Mouse (Mus musculus) CH12.LX (cell line): ENCODE data around the gene Aldh1a2. TPM values are rescaled to one million over a fixed set of nuclear protein-coding genes. Genes with fewer than 3 reads are reported as not detected.

ENCODE experiments used
- DNase-seq: peaks from one replicate; pipeline ENCODE4 v3.0.0-alpha.2; 2013; ENCODE audit errors: extremely low read depth
- H3K27ac ChIP-seq: 2 replicates; pipeline ENCODE4 v1.5.1; 2012; ENCODE audit warnings: low read depth, mild to moderate bottlenecking, control low read depth, moderate library complexity; ENCODE audit not compliant: insufficient read depth
- H3K27me3 ChIP-seq: replicated peaks from 2 replicates; pipeline ENCODE3; 2012; ENCODE audit warnings: inconsistent platforms
- H3K36me3 ChIP-seq, 2 experiments: replicated peaks in 1 of 2; 2 replicates each; pipeline versions ENCODE3 to v1.6.1; 2012; ENCODE audit warnings: inconsistent platforms in 1 of 2, low read length in 1 of 2, mild to moderate bottlenecking in 1 of 2, mixed read lengths in 1 of 2, moderate library complexity in 1 of 2; ENCODE audit not compliant: control insufficient read depth in 1 of 2, insufficient read depth in 1 of 2
- H3K4me1 ChIP-seq, 2 experiments: 2 replicates each; pipeline ENCODE4 v1.6.1; 2012; ENCODE audit warnings: inconsistent platforms in 1 of 2, moderate library complexity in 1 of 2; ENCODE audit not compliant: insufficient read depth in 2 of 2, control insufficient read depth in 1 of 2
- H3K4me2 ChIP-seq: 2 replicates; pipeline ENCODE4 v1.6.1; 2012; ENCODE audit warnings: low read depth, mild to moderate bottlenecking, control low read depth; ENCODE audit not compliant: poor library complexity, insufficient read depth, severe bottlenecking
- H3K4me3 ChIP-seq, 3 experiments: fragments of 150-350 bp in 1 of 3; sonication (generic) in 1 of 3; replicated peaks in 1 of 3; 2 replicates each; pipeline versions ENCODE3 to v1.5.1; 2011 to 2012; ENCODE audit warnings: low read depth in 2 of 3, low read length in 2 of 3, mild to moderate bottlenecking in 2 of 3, moderate library complexity in 2 of 3, control low read depth in 1 of 3, improper control_type of control experiment in 1 of 3, inconsistent platforms in 1 of 3, mixed read lengths in 1 of 3; ENCODE audit not compliant: poor library complexity in 1 of 3
- H3K79me2 ChIP-seq: replicated peaks from 2 replicates; pipeline ENCODE4 v1.6.1; 2012; ENCODE audit warnings: mild to moderate bottlenecking, moderate library complexity; ENCODE audit not compliant: control insufficient read depth, poor library complexity, insufficient read depth, severe bottlenecking; ENCODE audit errors: extremely low read depth
- H3K9ac ChIP-seq: 2 replicates; pipeline ENCODE4 v1.6.1; 2012; ENCODE audit warnings: low read depth, mild to moderate bottlenecking, control low read depth, moderate library complexity; ENCODE audit not compliant: insufficient read depth
- H3K9me3 ChIP-seq: replicated peaks from 2 replicates; pipeline ENCODE3; 2012; ENCODE audit warnings: low read length, inconsistent platforms, mixed read lengths
- CTCF ChIP-seq, 2 experiments: IDR thresholded peaks in 1 of 2; conservative IDR thresholded peaks in 1 of 2; 2 replicates each; pipeline ENCODE4 v1.5.1; 2011 to 2012; ENCODE audit warnings: low read depth in 2 of 2, low read length in 2 of 2, improper control_type of control experiment in 1 of 2, inconsistent platforms in 1 of 2, mild to moderate bottlenecking in 1 of 2, moderate library complexity in 1 of 2
- ELF1 ChIP-seq: IDR thresholded peaks from 2 replicates; pipeline ENCODE4 v1.6.1; 2014; ENCODE audit warnings: low read depth, mild to moderate bottlenecking, inconsistent platforms, low read length, improper control_type of control experiment
- GABPA ChIP-seq: IDR thresholded peaks from 2 replicates; pipeline ENCODE4 v1.6.1; 2012; ENCODE audit warnings: low read depth, low read length, improper control_type of control experiment, inconsistent platforms; ENCODE audit not compliant: insufficient replicate concordance
- MXI1 ChIP-seq: IDR thresholded peaks from 2 replicates; pipeline ENCODE4 v1.6.1; 2011; ENCODE audit warnings: mild to moderate bottlenecking, low read depth, low read length, improper control_type of control experiment
- PAX5 ChIP-seq: IDR thresholded peaks from 2 replicates; pipeline ENCODE4 v1.6.1; 2012; ENCODE audit warnings: low read length, inconsistent platforms, mixed read lengths
- POLR2AphosphoS2 ChIP-seq: IDR thresholded peaks from 2 replicates; pipeline ENCODE4 v1.6.1; 2011; ENCODE audit warnings: low read depth, low read length, improper control_type of control experiment
- RCOR1 ChIP-seq: conservative IDR thresholded peaks from 2 replicates; pipeline ENCODE4 v1.6.1; 2012; ENCODE audit warnings: low read depth, mild to moderate bottlenecking, inconsistent platforms, low read length, improper control_type of control experiment
- ZNF384 ChIP-seq: IDR thresholded peaks from 2 replicates; pipeline ENCODE4 v1.6.1; 2012; ENCODE audit warnings: low read depth, low read length, improper control_type of control experiment, inconsistent platforms
- dilution Hi-C: fragments of 300-500 bp; cut with MboI; formaldehyde crosslinking; loops from 2 replicates; pipeline ENCODE4 v1.14.3; 2020; ENCODE audit warnings: low sequenced_read_pairs; ENCODE audit not compliant: extremely low pct_unique_long_range_greater_than_20kb, extremely low pct_ligation_motif_present
- in situ Hi-C: fragments of 300-500 bp; cut with MboI; formaldehyde crosslinking; loops from 3 replicates; pipeline ENCODE4 v1.14.3; 2019; ENCODE audit warnings: low sequenced_read_pairs, low pct_ligation_motif_present, low pct_unique_long_range_greater_than_20kb, mixed read lengths
- polyA plus RNA-seq: library from polyadenylated mRNA; unstranded; fragments of >175 nt; gene quantifications from 2 replicates; pipeline ENCODE4 v1.2.1, GENCODE M21; 2012; ENCODE audit warnings: low read depth; ENCODE audit not compliant: insufficient read length
- total RNA-seq, 2 experiments: library from RNA; depleted of rRNA; stranded (reverse); fragments of 300-350 nt in 1 of 2; fragments of >200 nt in 1 of 2; gene quantifications; 2 replicates each; pipeline ENCODE4 v1.2.3; 2012 to 2014

The Aldh1a2 gene
- total RNA-seq (2012; rRNA removed) (10.4 and 11.9 TPM in 2 replicates), total RNA-seq (2014; rRNA removed) (0.38 and 0.77 TPM in 2 replicates), polyA plus RNA-seq (1.4 and 1.5 TPM in 2 replicates)

DNA sequence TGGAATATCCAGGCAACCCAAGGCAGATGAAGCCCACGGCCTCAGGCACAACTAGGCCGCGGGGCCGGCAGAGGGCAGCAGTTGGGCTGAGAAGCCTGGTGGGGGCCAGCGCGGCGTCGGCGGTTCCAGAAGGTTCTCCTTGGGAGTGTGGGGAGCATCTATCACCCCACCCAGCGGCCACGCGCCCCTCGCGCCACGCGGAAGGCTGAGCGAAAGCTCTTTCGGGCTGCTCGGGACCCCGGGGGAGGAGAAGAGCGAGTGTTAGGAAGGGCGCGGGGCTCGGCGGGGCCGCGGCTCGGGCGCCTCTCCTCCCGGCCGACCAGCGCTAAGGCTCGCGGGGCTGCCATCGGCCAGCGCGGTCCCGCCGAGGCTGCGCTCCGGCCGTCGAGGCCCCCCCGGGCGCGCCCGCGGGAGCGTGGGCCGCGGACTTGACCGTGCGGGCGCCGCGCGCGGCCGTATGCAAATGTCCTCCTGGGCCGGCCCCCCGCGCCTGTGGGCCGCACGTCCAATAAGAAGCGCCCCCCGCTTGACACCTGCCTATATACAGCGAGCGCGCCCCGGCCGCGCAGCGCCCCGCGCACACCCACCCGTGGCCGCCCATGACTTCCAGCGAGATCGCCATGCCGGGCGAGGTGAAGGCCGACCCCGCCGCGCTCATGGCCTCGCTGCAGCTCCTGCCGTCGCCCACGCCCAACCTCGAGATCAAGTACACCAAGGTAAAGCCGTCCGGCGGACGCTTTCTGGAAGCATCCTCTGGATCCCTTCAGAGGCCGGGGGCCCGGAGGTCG is at the start of gene Aldh1a2:
Gene Aldh1a2, plus strand, starts transcription at position 542 of the 788 bp plus-strand sequence.
- no peak for DNase-seq
- Histone ChIP-seq H3K4me2 (no peak within 1 kb of the TSS), H3K4me1 (peaks cover 0 to 7% of the 10 kb centered on the region in 2 experiments; a peak in 2 of 4 replicates), H3K4me3 (no peak within 1 kb of the TSS), H3K79me2 (no peaks in the 10 kb centered on the region), H3K27ac (no peak within 1 kb of the TSS), H3K9me3 (peaks cover 13% of the 10 kb centered on the region), H3K27me3 (no peaks in the 10 kb centered on the region), H3K36me3 (no peaks in the 10 kb centered on the region), H3K9ac (no peak within 1 kb of the TSS)
- dilution Hi-C loops (no loop called here), in situ Hi-C loops (loop anchor here (10.0 to 25.0 kb wide), 3 partner anchors 99 to 397 kb away; no protein-coding TSS in a partner anchor)
- no peak for TF ChIP-seq PAX5

DNA sequence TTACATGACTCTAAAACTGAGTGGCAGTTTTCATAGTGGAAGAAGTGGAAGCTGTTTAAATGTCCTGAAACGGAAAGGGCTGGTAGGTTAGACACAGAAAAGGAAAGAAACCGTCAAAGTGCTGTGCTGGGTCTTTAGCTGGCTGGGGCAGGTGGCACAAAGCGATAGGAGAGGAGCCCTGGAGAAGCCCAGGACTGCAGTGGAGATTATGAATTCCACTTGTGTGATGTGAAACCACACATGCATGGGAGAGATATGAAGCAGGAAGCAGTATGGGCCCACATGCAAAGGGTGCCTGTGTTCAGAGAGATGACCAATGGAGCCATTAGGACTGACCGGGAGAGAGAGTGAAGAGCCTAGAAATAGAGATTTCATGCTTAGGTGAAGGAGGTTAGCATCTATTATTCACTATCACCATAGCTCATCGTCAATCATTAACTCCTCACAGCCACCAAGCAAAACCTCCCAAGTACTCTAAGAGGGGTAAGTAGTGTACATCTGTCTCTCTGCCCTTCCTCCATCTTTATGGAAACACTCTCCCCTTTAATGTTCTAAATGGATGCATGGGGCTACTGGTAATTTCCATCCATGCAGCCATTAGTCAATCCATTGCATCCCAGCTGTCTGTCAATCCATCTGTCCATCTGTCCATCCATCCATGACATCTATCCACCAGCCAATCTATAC is 49.4 kb upstream of the Aldh1a2 start:
- in situ Hi-C loops: no loop called here
- Histone ChIP-seq H3K4me2 (no peak overlapping the region), H3K9ac (no peak overlapping the region), H3K27me3 (no peaks in the 10 kb centered on the region), H3K4me3 (no peak overlapping the region), H3K9me3 (no peaks in the 10 kb centered on the region), H3K36me3 (no peaks in the 10 kb centered on the region), H3K79me2 (no peaks in the 10 kb centered on the region), H3K4me1 (peaks cover 0 to 5% of the 10 kb centered on the region in 2 experiments; a peak in 1 of 4 replicates), H3K27ac (no peak overlapping the region)
- no peak for TF ChIP-seq ZNF384
- no peak for TF ChIP-seq ELF1
- no peak for TF ChIP-seq POLR2AphosphoS2
- TF ChIP-seq CTCF (conservative IDR thresholded peaks at IDR 0.05 in 1 of 2, IDR thresholded peaks at IDR 0.05 in 1 of 2; ENCODE audit: low read depth in 2 of 2, low read length in 2 of 2): no peak
- no peak for TF ChIP-seq GABPA
- no peak for TF ChIP-seq RCOR1
- no peak for TF ChIP-seq MXI1
- dilution Hi-C loops: no loop called here
- no peak for DNase-seq

DNA sequence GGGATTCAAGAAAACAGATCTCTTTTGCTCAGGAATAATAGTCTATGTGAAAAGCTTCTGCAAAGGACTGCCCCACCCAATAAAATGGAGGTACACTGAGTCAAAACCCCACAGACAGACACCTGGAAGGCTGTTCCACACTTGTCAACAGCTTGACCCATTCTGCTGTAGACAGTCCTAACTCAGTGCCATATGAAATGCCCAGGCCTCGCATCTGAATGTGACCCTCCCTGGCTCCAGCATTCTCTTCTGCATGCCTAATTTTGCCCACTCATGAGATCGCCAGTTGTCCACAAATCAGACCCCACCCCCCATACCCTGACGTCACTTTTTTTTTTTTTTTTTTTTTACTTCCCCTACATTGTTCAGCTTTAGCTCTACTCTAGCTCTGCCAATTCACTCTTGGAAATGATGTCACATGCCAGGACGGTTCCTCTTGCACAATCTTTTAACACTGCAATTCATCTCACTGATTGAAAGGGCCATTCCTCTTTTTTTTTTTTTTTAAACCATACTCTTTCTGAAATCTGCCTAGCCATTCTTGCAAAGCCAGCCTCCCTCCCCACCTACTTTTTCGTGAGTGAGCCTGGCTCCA is 48.6 kb upstream of the Aldh1a2 start:
- in situ Hi-C loops: no loop called here
- Histone ChIP-seq H3K4me3 (no peak overlapping the region), H3K4me2 (no peak overlapping the region), H3K9me3 (no peaks in the 10 kb centered on the region), H3K27me3 (no peaks in the 10 kb centered on the region), H3K79me2 (no peaks in the 10 kb centered on the region), H3K9ac (no peak overlapping the region), H3K4me1 (peaks cover 0 to 5% of the 10 kb centered on the region in 2 experiments; a peak in 1 of 4 replicates), H3K36me3 (no peaks in the 10 kb centered on the region), H3K27ac (no peak overlapping the region)
- no peak for DNase-seq
- TF ChIP-seq CTCF (conservative IDR thresholded peaks at IDR 0.05 in 1 of 2, IDR thresholded peaks at IDR 0.05 in 1 of 2; ENCODE audit: low read depth in 2 of 2, low read length in 2 of 2) (no peak), ZNF384 (peak; percentile 87)
- dilution Hi-C loops: no loop called here
